Mouse (Mus musculus) testis, postnatal 14 days (tissue): ENCODE data around the gene Ankrd33.

Experiments
- DNase-seq: peaks from one replicate; pipeline ENCODE4 v3.0.0; 2021; ENCODE audit warnings: low spot score

Gene Ankrd33

DNA sequence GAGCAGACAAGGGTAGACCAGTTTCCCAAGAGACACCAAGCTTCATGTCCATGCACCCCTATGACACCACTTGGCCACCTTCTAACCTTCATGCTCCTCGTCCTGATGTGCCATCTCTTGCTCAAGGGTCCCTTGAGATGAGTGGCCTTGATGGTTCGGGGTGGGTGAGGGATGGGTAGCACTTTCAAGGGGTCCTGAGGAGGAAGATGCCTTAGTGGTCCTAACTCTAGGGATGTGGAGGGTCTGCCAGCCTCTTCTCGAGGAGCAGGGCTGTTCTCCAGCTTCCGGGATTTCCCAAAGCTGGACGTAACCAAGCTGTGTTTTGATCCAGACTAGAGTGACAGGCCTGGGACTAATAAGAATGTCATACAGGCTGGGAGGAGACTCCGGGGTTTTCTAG is 10.0 kb downstream of the Ankrd33 start:
- no peak for DNase-seq

DNA sequence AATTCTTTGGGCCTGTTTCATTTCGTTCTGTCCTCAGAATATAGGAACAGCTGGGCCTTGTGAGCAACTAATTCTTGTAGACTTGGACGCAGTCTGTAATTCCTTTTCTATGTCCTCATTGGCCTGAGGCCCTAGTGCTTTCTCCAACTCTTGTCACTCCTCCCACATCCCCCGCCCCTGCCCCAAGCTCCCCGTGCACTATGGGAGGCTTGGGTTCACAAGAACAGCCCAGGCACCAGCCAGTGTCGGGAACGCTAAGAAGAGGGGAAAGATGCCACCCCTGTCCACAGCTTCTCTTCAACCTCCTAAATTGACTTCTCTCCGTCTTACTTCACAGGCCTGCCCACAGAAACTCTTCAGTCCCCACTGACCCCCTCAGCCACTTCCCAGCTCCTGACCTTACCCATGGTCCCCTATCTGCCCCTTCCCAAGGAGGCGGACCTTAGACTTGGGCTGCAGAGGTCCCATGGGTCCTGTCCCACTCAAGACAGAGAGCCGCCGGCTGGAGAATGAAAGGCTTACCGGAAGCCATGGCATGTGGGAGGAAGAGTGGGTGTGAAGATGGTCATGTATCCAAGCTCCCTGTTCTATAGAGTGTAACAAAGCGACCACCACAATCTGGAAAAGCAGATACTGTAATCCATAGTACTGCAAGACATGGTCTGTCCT is 11.5 kb downstream of the Ankrd33 start:
- peak; percentile 56 for DNase-seq

DNA sequence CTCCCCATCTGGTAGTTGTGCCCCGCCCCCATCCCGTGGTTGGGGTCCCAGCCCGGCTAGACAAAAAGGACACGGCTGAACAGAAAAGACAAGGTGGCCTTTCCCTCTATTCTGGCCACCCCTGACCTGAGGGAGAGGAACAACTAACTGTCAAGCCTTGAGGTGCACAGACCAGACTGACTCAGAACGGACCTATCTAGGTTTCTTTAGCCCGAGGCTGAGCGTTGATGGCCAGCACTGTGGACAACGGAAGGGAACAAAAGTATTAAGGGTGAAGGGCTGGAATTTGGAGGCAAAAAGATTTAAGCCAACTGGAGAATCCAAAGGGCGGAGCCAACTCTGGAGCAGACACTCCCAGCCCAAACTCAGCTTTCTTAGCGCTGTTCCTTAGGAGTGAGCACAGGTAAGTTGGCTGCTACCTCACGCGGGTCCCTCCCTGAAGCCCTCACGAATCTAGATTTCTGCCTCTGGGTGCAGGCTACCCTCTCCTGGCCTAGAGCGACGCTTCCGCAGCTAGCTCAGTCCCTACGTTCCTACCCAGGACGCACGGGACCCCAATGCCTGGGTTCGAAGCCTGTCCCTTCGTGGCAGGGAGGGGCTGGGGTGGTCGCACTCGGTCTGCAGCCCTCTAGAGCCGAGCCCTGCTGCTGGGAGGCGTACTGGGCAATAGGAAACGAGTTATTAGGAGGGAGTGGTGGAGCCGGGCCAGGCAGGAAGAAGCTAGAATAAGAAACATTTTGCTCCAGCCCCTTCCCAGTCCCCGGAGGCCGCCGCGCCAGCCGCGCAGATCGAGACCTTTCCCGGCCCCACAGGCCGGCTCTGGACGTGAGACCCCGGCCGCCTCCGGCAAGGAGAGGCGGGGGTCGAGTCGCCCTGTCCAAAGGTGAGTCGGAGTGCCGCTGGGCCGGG is 12.9 kb downstream of the Ankrd33 start, which contains the start of gene Acvrl1:
TSS of gene Acvrl1 (plus strand) at position 342 of the 909 bp plus-strand sequence.
- DNase-seq, result no peak

- DNase-seq, result no peak
Measured at GRCm38 (mm10) chr15:101129412-101129811, 13.9 kb downstream of the Ankrd33 start.

GRCm38 (mm10) chr15:101131498-101131897 is 15.9 kb downstream of the Ankrd33 start:
- DNase-seq, result no peak

GRCm38 (mm10) chr15:101132041-101132440 is 16.5 kb downstream of the Ankrd33 start:
- DNase-seq, result no peak

GRCm38 (mm10) chr15:101132761-101133160 is 17.2 kb downstream of the Ankrd33 start:
- DNase-seq, result no peak

DNA sequence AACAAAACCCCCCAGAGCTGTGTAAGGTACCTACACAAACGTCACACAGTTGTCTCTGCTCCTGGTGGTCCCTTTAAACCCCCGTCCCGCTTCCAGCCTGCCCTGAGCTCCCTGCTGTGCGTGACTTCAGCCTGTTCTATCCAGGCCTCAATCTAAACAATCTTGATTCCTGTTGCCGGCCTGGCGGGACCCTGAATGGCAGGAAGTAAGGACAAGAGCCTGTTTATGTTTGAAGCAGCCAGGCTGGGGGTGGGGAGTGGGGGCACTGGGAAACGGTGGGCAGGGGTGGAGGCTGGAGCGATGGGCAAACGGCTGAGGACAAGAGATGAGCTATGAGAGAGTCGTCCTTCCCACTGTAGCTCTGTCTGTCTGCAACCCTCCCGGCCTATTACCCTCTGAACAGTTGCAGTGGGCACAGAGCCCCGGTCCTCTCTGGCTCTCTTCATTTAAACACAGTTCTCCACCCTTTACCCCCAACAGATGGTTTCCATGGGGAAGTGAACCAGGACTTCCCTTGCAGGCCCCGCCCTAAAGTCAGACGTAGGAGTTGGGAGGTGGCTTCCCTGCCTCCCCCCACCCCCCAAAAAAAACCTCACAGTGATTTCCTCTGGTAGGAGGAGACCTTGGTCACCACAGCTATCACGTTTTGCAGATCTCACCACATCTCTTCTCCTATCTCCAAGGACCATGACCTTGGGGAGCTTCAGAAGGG is 18.6 kb downstream of the Ankrd33 start:
- no peak for DNase-seq

GRCm38 (mm10) chr15:101135405-101135804 is 19.9 kb downstream of the Ankrd33 start:
- no peak for DNase-seq

- DNase-seq, result no peak
Measured at GRCm38 (mm10) chr15:101137455-101137854, 21.9 kb downstream of the Ankrd33 start.

DNA sequence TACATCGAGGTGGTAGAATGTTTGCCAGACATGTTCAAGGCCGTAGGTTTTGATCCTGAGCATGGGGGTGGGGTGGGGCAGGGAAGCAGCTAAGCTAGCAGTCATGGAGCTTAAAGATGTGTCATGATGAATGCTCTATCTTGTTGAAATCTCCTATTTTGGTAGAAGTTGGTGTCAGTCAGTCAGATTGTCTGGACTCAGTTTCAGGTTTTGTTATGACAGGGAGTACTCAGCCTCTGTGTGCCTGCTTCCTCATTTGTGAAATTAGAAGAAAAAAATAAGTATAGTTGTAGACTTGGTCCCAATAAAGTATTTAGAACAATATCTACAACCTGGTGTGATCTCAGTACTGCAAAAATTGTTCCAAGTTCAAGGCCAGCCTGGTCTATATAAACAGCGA is 23.1 kb downstream of the Ankrd33 start:
- DNase-seq, result no peak

DNA sequence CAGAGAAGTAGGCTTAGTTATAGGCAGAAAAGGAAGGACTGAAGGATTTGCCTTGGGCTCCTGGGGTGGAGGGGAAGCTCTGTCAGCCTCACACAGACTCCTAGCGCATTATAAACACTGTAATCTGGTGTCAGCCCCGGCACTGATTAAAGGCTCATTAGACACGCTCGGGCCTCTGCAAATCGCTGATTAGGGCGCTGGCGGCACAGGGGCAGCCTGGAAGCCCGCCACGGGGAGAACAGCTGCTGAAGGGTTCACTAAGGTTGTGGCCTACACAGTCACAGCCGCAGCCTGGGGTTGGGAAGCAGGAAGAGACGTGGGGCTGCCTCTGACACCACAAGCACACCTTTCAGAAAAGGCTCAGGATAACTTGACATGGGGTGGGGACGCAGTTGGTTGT is 24.3 kb downstream of the Ankrd33 start:
- no peak for DNase-seq

DNA sequence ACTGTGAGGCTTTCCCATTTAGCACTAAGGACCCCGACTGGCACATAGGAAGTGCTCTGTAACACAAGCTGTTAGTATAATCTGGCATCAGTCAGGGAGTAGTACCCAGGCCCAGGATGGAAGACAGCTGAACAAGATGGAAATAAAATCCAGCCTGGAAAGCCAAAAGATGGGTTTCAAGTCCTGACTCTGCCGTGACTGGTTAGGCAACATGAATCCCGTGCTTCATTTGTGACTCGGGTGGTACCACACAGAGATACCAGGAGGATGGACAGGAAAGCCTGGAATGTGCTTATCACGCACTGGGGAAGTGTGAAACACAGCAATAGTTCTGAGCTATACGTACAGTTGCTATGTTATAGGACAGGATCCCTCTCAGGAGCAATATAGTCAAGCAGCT is 25.0 kb downstream of the Ankrd33 start:
- DNase-seq, result no peak

GRCm38 (mm10) chr15:101141061-101141541 is 25.5 kb downstream of the Ankrd33 start:
- DNase-seq, result no peak

GRCm38 (mm10) chr15:101142672-101143071 is 27.1 kb downstream of the Ankrd33 start:
- no peak for DNase-seq

DNA sequence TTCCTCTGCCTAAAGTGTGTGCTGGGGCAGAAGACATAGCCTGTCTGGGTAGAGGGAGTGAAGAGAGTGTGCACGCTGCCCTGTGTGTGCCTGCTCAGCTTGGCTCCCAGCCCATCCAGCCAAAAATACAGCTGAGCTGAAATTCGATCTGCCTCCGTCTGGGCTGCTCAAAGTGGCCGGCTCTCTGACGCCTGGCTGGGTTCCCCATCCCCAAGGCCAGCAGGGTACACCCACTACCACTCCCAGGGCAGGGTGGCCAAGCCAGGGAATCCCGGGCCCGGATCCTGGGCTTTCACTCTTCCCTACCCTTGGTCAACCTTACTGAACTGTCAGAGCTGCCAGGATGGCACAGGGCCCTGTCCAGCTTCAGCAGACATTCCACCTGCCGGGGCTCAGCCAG is 27.9 kb downstream of the Ankrd33 start:
- DNase-seq, result peak; percentile 46

DNA sequence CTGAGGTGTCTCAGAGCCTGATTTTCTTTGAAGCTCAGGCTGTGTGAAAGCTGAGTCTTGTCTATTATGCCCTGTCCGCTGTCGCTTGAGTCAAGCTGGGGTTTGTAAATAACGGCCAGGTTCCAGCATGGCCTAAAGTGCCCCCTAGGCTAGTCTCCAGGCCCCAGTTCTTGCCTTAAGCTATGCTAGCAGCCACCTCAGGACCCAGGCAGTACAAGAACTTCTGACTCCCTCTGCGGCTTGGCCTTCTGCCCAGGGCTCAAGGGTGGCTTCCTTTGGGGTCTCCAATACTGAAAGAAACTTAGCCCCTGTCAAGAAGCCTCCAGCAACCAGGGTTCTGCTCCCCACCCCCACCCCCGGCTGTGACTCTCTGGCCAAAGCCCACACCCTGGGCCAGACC is 28.6 kb downstream of the Ankrd33 start:
- DNase-seq, result no peak

- DNase-seq, result no peak
Measured at GRCm38 (mm10) chr15:101144779-101145178, 29.2 kb downstream of the Ankrd33 start.

DNA sequence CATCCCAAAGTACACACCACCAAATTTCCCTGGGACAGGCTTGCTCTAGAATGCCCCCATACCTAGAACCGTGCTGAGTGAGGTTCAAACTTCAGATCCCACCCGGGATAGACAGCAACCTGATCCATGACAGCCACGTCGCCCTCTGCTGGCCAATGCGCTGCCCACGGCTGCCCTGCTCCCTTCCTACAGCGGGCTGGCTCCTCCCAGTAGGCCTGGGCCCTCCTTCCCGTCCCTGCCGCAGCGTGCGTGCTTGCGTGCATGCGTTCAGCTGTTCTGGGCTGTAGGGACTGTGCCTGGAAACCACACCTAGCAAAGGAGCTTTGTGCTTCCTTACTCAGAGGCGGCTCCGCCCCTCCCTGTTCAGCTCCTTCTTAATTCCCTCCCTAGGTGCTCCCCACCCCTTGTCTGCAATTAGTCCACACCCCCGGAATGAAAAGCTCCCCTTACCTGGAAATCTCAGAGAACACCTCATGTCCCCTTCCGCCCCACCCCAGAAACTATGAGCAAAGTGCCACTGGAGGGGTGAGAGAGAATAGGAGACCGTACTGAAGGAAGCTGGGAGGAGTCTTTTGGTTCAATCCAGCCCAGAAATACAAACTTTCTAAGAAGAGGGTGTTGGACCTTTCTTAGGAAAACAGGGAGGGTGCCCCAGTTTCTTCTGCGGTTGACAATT is 30.0 kb downstream of the Ankrd33 start:
- DNase-seq, result peak; percentile 87

- no peak for DNase-seq
Measured at GRCm38 (mm10) chr15:101146100-101146965, 30.8 kb downstream of the Ankrd33 start.
